Mouse (Mus musculus): ENCODE data around the gene Ppt1. TPM values are rescaled to one million over a fixed set of nuclear protein-coding genes. Genes with fewer than 3 reads are reported as not detected.
A peak's percentile ranks its signal among the peaks of the same experiment; 100 is the strongest.

Ppt1 gene
- total RNA-seq, 1 experiment from 2014 or later, result 52.5 TPM

DNA sequence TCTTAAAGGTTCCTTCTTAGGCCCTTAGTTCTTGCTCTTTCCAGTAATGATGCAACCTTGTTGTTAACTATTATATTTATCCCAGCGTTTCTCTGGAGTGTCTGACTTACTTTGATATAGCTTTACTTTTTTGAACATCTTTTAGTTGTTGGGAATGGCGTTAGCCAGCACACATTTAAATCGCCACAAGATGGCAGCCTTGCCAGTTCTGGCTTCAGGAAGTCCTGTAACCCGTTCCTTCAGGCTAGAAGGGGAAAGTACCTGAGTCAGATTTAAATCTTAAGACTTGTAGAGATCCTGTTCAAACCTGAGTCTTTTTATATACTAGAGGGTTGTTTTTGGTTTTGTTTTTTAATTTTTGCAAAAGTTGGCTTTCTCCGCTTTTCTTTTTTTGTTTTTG, 62.3 kb downstream of the Ppt1 start:
- peak; percentile 87 for ATAC-seq (replicated peaks; ENCODE audit: low read depth, poor library complexity, severe bottlenecking)

DNA sequence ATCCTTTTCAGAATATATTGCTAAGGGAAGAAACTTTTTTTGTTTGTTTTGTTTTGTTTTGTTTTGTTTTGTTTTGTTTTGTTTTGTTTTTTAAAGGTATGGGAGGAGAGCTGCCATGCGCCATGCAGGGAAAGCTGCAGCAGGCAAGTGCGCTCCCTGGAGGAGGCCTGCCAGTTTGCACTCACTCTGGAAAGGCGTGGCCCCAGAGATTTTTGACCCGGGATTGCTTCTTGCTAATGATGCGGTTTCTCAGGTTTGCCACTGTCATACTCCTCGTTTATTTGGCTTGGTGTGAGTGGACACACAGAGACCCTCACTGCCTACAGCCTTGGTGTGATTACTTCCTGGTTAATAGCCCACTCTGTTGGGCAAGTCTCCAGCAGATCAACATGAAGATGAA, 66.1 kb downstream of the Ppt1 start:
- peak; percentile 42; the same call in 1 of the 2 replicates for ATAC-seq (replicated peaks; ENCODE audit: low read depth, poor library complexity, severe bottlenecking)

DNA sequence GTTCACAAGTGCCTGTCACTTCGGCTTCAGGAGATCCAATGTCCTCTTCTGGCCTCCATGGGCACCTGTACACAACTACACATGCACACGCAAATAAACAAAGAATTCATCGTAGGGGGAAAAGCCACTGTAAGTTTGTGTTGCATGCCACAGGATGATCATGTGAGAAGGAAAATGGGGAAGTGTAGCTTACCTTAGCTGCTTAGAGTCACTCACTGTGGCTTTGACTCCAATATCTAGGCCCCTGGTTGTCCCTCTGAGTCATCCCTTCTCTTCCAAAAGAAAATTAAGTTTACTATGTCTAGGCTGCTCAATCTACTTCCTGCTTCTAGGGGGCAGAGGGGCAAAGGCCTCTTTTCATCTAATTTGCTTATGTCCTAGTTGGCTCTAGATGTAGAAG, 67.7 kb downstream of the Ppt1 start:
- ATAC-seq (replicated peaks; ENCODE audit: low read depth, poor library complexity, severe bottlenecking), result peak; percentile 81

DNA sequence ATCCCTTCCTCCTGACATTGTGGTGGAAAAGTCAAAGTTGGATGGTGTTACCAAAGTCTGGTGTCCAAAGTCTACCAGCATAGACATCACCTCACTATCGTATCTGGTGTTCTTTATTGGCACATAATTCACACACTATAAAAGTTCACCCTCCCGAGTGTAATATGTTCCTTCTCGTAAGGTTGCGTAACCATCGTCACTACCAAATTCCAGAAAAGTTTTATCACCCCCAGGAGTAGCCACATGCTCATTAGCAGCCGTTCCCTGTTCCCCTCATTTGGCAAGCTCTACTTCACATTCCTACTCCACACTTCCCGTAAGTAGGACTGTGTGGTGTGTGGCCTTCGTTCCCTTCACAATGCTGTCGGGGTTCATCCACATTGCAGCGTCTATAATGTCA, 69.3 kb downstream of the Ppt1 start:
- no peak for ATAC-seq (replicated peaks; ENCODE audit: low read depth, poor library complexity, severe bottlenecking)

Other genes starting within 250 kb of the Ppt1 start
- gene 9530002B09Rik, start 147.0 kb upstream of the Ppt1 start, total RNA-seq (2017), result not detected in 2 replicates
- gene Cap1, start 49.8 kb downstream of the Ppt1 start, total RNA-seq (2017), result 114 and 153 TPM in 2 replicates
- not detected in 2 replicates for gene Mfsd2a, start 124.9 kb downstream of the Ppt1 start, total RNA-seq (2017)
- gene Mycl, start 159.4 kb downstream of the Ppt1 start, total RNA-seq (2017), result 1.5 and 3.7 TPM in 2 replicates
- gene Trit1, start 180.4 kb downstream of the Ppt1 start, total RNA-seq (2017), result 26.4 and 39.4 TPM in 2 replicates

Measured in common myeloid progenitor, adult 5-6 weeks (primary cell).